Mouse (Mus musculus): Measurements from ENCODE around the gene Plekhg5. TPM values are rescaled to one million over a fixed set of nuclear protein-coding genes. Genes with fewer than 3 reads are reported as not detected.

Gene Plekhg5
- polyA plus RNA-seq, 2 experiments, result 2.6 to 4.7 TPM

DNA sequence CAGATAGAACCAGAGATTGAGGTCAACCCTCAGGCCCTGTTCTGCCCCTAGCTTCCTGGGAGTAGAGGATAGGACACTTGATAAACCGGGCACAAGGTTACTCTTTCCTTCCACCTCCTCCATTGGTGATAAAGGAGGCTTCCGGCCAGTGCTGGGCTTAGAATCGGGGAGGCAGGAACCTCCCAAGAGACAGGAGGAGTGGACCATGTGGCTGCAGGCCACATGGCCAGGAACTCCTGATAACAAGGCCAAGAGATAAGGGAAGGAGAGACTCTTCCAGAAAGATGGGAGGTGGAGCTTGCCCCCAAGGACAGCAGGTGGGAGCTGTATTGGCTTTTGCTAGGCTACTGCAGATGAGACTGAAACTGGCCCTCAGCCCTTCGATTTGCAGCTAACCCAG, 78.2 kb downstream of the Plekhg5 start:
- H3K4me1 ChIP-seq (replicated peaks; ENCODE audit: control insufficient read depth in 2 of 2, insufficient read depth in 2 of 2, low read length in 1 of 2), result peaks cover 0 to 7% of the 10 kb centered on the region in 2 experiments; a peak in 3 of 4 replicates
- no peak overlapping the region for H3K9ac ChIP-seq (replicated peaks)
- no peaks in the 10 kb centered on the region for H3K36me3 ChIP-seq (replicated peaks; ENCODE audit: control insufficient read depth, insufficient read depth, low read depth)
- 42% methylated on average over 4 of the region's 4 CpGs for WGBS (ENCODE audit: insufficient replicate concordance)
- no peak for TF ChIP-seq EP300 (IDR thresholded peaks at IDR 0.05; ENCODE audit: low read depth)
- no peak for TF ChIP-seq CTCF (IDR thresholded peaks at IDR 0.05; ENCODE audit: low read depth)
- no peak overlapping the region for H3K27ac ChIP-seq
- H3K27me3 ChIP-seq (ENCODE audit: control insufficient read depth, insufficient read depth, low read length), result peaks cover 21% of the 10 kb centered on the region
- DNase-seq (ENCODE audit: low read depth in 3 of 3, low spot score in 3 of 3) (no peak), ATAC-seq (ENCODE audit: insufficient read depth) (no peak)
- H3K9me3 ChIP-seq (ENCODE audit: control insufficient read depth, low read length), result no peaks in the 10 kb centered on the region
- no peak overlapping the region for H3K4me2 ChIP-seq (ENCODE audit: low read depth)
- no peak overlapping the region for H3K4me3 ChIP-seq (ENCODE audit: insufficient read depth in 1 of 2, low read depth in 2 of 2, low read length in 2 of 2)

DNA sequence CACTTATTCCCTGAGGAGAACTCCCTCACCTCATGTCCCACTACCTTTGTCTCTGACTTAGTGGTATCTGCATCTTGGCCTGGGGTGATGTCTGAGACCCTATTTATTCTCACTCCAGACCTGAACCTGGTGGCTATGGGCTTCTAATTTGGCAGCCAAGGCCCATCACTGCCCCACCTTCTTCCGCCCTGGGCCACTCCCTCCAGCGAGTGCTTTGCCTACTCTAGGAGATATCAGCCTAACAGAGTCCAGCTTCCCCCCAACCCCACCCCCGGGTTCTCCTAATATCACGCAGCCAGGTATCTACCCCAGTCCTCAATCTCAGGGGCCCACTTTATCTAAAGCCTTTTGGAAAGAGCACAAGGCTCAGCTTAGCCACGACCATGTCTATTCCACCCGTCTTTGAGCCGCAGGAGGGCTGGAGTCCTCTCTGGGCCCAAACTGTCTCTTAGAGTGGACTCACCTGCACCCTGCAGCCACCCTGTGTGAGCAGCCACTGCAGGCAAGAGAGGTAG, 79.2 kb downstream of the Plekhg5 start:
- H3K27ac ChIP-seq, result no peak overlapping the region
- no peaks in the 10 kb centered on the region for H3K36me3 ChIP-seq (replicated peaks; ENCODE audit: control insufficient read depth, insufficient read depth, low read depth)
- 3% methylated on average over 7 of the region's 7 CpGs for WGBS (ENCODE audit: insufficient replicate concordance)
- H3K4me2 ChIP-seq (ENCODE audit: low read depth), result peak overlapping the region; percentile 69
- H3K27me3 ChIP-seq (ENCODE audit: control insufficient read depth, insufficient read depth, low read length), result peaks cover 21% of the 10 kb centered on the region
- TF ChIP-seq EP300 (IDR thresholded peaks at IDR 0.05; ENCODE audit: low read depth) (no peak), CTCF (IDR thresholded peaks at IDR 0.05; ENCODE audit: low read depth) (no peak)
- DNase-seq (ENCODE audit: low read depth in 3 of 3, low spot score in 3 of 3) (no peak), ATAC-seq (ENCODE audit: insufficient read depth) (peak; percentile 20; the same call in 1 of the 2 replicates)
- H3K9me3 ChIP-seq (ENCODE audit: control insufficient read depth, low read length), result no peaks in the 10 kb centered on the region
- no peak overlapping the region for H3K9ac ChIP-seq (replicated peaks)
- peaks cover 0 to 7% of the 10 kb centered on the region in 2 experiments; a peak in 3 of 4 replicates for H3K4me1 ChIP-seq (replicated peaks; ENCODE audit: control insufficient read depth in 2 of 2, insufficient read depth in 2 of 2, low read length in 1 of 2)
- H3K4me3 ChIP-seq (ENCODE audit: insufficient read depth in 1 of 2, low read depth in 2 of 2, low read length in 2 of 2), result peak overlapping the region in 1 of 2 experiments; percentile 34; a peak in 1 of 4 replicates

DNA sequence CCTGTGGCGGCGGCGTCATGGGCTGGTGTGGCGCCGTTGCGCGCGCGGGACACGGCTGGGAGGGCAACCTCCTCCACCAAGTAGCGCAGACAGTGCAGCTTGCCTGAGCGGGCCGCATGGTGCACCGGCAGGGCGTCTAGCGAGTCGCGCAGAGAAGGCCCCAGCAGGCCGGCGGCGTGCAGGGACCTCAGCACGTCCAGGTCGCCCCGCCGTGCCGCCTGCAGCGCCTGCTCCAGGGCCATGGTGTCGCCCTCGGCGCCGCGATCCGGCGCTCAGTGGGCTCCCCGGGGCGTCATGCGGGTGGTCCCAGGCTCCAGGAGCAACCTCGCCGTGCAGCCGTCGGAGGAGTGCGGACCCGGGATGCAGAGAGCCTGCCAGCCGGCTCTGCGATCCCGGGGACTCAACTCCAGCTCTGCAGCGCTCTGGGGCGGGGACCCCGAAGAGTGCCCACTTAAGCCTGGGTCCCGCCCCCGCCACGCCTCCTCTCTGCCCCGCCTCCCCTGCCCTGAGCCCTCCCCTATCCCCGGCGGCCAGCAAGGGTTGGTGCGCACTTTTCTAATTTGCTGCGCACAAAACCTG, 79.8 kb downstream of the Plekhg5 start, which contains the start of gene Espn:
Espn (minus strand) TSS at position 406 of the 579 bp plus-strand sequence.
- peak; percentile 72 for ATAC-seq (ENCODE audit: insufficient read depth)
- Histone ChIP-seq H3K9me3 (ENCODE audit: control insufficient read depth, low read length) (no peaks in the 10 kb centered on the region), H3K9ac (replicated peaks) (no peak within 1 kb of the TSS; the same call in 1 of the 2 replicates), H3K4me2 (ENCODE audit: low read depth) (peak within 1 kb of the TSS; percentile 69), H3K4me3 (ENCODE audit: insufficient read depth in 1 of 2, low read depth in 2 of 2, low read length in 2 of 2) (peak within 1 kb of the TSS; percentile 34 to 50; a peak in 3 of 4 replicates), H3K36me3 (replicated peaks; ENCODE audit: control insufficient read depth, insufficient read depth, low read depth) (no peaks in the 10 kb centered on the region), H3K4me1 (replicated peaks; ENCODE audit: control insufficient read depth in 2 of 2, insufficient read depth in 2 of 2, low read length in 1 of 2) (peaks cover 0 to 7% of the 10 kb centered on the region in 2 experiments; a peak in 3 of 4 replicates), H3K27ac (no peak within 1 kb of the TSS), H3K27me3 (ENCODE audit: control insufficient read depth, insufficient read depth, low read length) (peaks cover 21% of the 10 kb centered on the region)
- WGBS (ENCODE audit: insufficient replicate concordance), result 1% methylated on average over 57 of the region's 57 CpGs
- TF ChIP-seq CTCF (IDR thresholded peaks at IDR 0.05; ENCODE audit: low read depth) (no peak), EP300 (IDR thresholded peaks at IDR 0.05; ENCODE audit: low read depth) (no peak)
- DNase-seq (ENCODE audit: low read depth in 3 of 3, low spot score in 3 of 3), result no peak

DNA sequence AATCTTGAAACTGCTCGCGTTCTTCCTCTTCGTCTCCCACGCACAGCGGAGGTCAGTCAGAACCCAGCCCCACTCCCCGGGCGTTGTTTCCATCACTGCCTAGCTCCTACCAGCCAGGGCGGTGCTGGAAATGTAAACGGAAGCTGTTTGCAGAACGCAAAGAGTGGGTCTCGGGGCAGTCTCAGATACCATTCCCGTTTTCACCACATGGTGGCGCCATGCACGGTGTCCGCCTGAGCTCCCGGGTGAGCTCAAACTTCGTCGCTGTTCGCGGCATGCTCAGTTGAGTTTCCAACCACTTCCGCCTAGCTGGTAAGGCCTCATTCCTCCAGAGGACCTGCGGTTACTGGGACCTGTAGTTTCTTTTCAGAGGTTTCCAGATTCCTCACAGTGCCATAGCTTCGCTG, 81.5 kb downstream of the Plekhg5 start:
- WGBS (ENCODE audit: insufficient replicate concordance), result 1% methylated on average over 23 of the region's 23 CpGs

DNA sequence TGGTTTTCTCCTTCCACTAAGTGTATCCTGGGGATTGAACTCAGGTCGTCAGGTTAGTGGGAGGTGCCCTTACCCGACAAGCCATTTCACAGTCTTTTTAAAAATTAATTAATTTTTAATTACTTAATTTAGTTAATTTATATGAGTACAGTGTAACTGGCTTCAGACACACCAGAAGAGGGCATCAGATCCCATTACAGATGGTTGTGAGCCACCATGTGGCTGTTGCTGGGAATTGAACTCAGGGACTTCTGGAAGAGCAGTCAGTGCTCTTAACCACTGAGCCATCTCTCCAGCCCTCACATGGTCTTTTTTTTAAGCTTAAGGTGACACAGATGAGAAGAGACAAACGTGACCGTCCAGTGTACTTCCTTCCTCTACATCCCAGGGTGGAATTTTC, 82.7 kb downstream of the Plekhg5 start:
- no peak overlapping the region for H3K27ac ChIP-seq
- peaks cover 3 to 10% of the 10 kb centered on the region in 2 experiments; a peak in 3 of 4 replicates for H3K4me1 ChIP-seq (replicated peaks; ENCODE audit: control insufficient read depth in 2 of 2, insufficient read depth in 2 of 2, low read length in 1 of 2)

More for the DNA sequence above, 81.5 kb downstream of the Plekhg5 start:
- DNase-seq (ENCODE audit: low read depth in 3 of 3, low spot score in 3 of 3), result peak; percentile 57 to 62 (median 59)
- H3K27me3 ChIP-seq (ENCODE audit: control insufficient read depth, insufficient read depth, low read length), result peaks cover 37% of the 10 kb centered on the region
- H3K4me1 ChIP-seq (replicated peaks; ENCODE audit: control insufficient read depth in 2 of 2, insufficient read depth in 2 of 2, low read length in 1 of 2), result peaks cover 0 to 10% of the 10 kb centered on the region in 2 experiments; a peak in 3 of 4 replicates
- peak overlapping the region; percentile 39 for H3K4me2 ChIP-seq (ENCODE audit: low read depth)
- no peak overlapping the region for H3K27ac ChIP-seq
- H3K4me3 ChIP-seq (ENCODE audit: insufficient read depth in 1 of 2, low read depth in 2 of 2, low read length in 2 of 2), result peak overlapping the region in 1 of 2 experiments; percentile 16; a peak in 1 of 4 replicates
- no peak overlapping the region for H3K9ac ChIP-seq (replicated peaks)
- H3K36me3 ChIP-seq (replicated peaks; ENCODE audit: control insufficient read depth, insufficient read depth, low read depth), result no peaks in the 10 kb centered on the region
- TF ChIP-seq CTCF (IDR thresholded peaks at IDR 0.05; ENCODE audit: low read depth) (peak; percentile 96), EP300 (IDR thresholded peaks at IDR 0.05; ENCODE audit: low read depth) (no peak)
- peak; percentile 43 for ATAC-seq (ENCODE audit: insufficient read depth)
- H3K9me3 ChIP-seq (ENCODE audit: control insufficient read depth, low read length), result no peaks in the 10 kb centered on the region

More for the DNA sequence above, 82.7 kb downstream of the Plekhg5 start:
- Histone ChIP-seq H3K36me3 (replicated peaks; ENCODE audit: control insufficient read depth, insufficient read depth, low read depth) (no peaks in the 10 kb centered on the region), H3K4me2 (ENCODE audit: low read depth) (no peak overlapping the region), H3K9ac (replicated peaks) (no peak overlapping the region), H3K4me3 (ENCODE audit: insufficient read depth in 1 of 2, low read depth in 2 of 2, low read length in 2 of 2) (no peak overlapping the region), H3K27me3 (ENCODE audit: control insufficient read depth, insufficient read depth, low read length) (peaks cover 49% of the 10 kb centered on the region), H3K9me3 (ENCODE audit: control insufficient read depth, low read length) (no peaks in the 10 kb centered on the region)
- TF ChIP-seq CTCF (IDR thresholded peaks at IDR 0.05; ENCODE audit: low read depth) (0 out of 2 replicates have a peak, but pooled peaks have one; percentile 3), EP300 (IDR thresholded peaks at IDR 0.05; ENCODE audit: low read depth) (no peak)
- DNase-seq (ENCODE audit: low read depth in 3 of 3, low spot score in 3 of 3), result no peak
- ATAC-seq (ENCODE audit: insufficient read depth), result no peak
- 44% methylated on average over 4 of the region's 4 CpGs for WGBS (ENCODE audit: insufficient replicate concordance)
